Mouse (Mus musculus) forebrain, embryonic 15.5 days (tissue): ENCODE measurements around the gene Flot1. TPM values are rescaled to one million over a fixed set of nuclear protein-coding genes. Genes with fewer than 3 reads are reported as not detected.

ENCODE experiments used
- ATAC-seq: fragments of 200-750 bp; cut with Nextera tagmentation; replicated peaks from 2 replicates; pipeline ENCODE4 v1.8.0; 2017; ENCODE audit warnings: mild to moderate bottlenecking, moderate TSS enrichment, moderate library complexity
- H3K27ac ChIP-seq: fragments of 300-500 bp; sonication (generic); replicated peaks from 2 replicates; pipeline ENCODE4 v1.5.1; 2015; ENCODE audit warnings: mild to moderate bottlenecking, inconsistent platforms
- H3K27me3 ChIP-seq: fragments of 300-500 bp; sonication (generic); 2 replicates; pipeline ENCODE4 v1.6.1; 2015; ENCODE audit warnings: inconsistent platforms
- H3K36me3 ChIP-seq: fragments of 300-500 bp; sonication (generic); 2 replicates; pipeline ENCODE4 v1.6.1; 2015; ENCODE audit warnings: mild to moderate bottlenecking, inconsistent platforms
- H3K4me1 ChIP-seq: fragments of 300-500 bp; sonication (generic); 2 replicates; pipeline ENCODE4 v1.6.1; 2015; ENCODE audit warnings: inconsistent platforms
- H3K4me2 ChIP-seq: fragments of 300-500 bp; sonication (generic); replicated peaks from 2 replicates; pipeline ENCODE4 v1.6.1; 2015; ENCODE audit warnings: mild to moderate bottlenecking, inconsistent platforms
- H3K4me3 ChIP-seq: fragments of 300-500 bp; sonication (generic); 2 replicates; pipeline ENCODE4 v1.5.1; 2015; ENCODE audit warnings: mild to moderate bottlenecking, inconsistent platforms
- H3K9ac ChIP-seq: fragments of 300-500 bp; sonication (generic); replicated peaks from 2 replicates; pipeline ENCODE4 v1.6.1; 2015; ENCODE audit warnings: mild to moderate bottlenecking, inconsistent platforms
- H3K9me3 ChIP-seq: fragments of 300-500 bp; sonication (generic); 2 replicates; pipeline ENCODE4 v1.6.1; 2016; ENCODE audit warnings: inconsistent platforms
- WGBS: fragments of 180-500 bp; shearing (Covaris S2); methylation state at CpG from one replicate; pipeline ENCODE4 v1.1.7; 2015; ENCODE audit warnings: mixed read lengths; 5-methylcytosine and 5-hydroxymethylcytosine counted together
- polyA plus RNA-seq: library from polyadenylated mRNA; unstranded; fragments of >200 nt; fragmentation: Nextera tagmentation; extraction: Ambion mirVana; gene quantifications from 2 replicates; pipeline ENCODE4 v1.2.1, GENCODE M21; 2015

Gene Flot1
- 68.3 and 75.1 TPM in 2 replicates for polyA plus RNA-seq

- Histone ChIP-seq H3K4me1 (peaks cover 33% of the 10 kb centered on the region), H3K9me3 (no peaks in the 10 kb centered on the region), H3K27me3 (no peaks in the 10 kb centered on the region; the same call in 1 of the 2 replicates), H3K36me3 (peaks cover 20% of the 10 kb centered on the region), H3K27ac (peak within 1 kb of the TSS; percentile 90), H3K9ac (peak within 1 kb of the TSS; percentile 80), H3K4me3 (peak within 1 kb of the TSS; percentile 86), H3K4me2 (peak within 1 kb of the TSS; percentile 86)
- peak; percentile 92 for ATAC-seq
- under 1% methylated on average over 44 of the region's 47 CpGs for WGBS
These were observed at the start of gene Flot1 for GRCm38 (mm10) chr17:35822964-35823937. Flot1 (plus strand) TSS chr17:35823230.

DNA sequence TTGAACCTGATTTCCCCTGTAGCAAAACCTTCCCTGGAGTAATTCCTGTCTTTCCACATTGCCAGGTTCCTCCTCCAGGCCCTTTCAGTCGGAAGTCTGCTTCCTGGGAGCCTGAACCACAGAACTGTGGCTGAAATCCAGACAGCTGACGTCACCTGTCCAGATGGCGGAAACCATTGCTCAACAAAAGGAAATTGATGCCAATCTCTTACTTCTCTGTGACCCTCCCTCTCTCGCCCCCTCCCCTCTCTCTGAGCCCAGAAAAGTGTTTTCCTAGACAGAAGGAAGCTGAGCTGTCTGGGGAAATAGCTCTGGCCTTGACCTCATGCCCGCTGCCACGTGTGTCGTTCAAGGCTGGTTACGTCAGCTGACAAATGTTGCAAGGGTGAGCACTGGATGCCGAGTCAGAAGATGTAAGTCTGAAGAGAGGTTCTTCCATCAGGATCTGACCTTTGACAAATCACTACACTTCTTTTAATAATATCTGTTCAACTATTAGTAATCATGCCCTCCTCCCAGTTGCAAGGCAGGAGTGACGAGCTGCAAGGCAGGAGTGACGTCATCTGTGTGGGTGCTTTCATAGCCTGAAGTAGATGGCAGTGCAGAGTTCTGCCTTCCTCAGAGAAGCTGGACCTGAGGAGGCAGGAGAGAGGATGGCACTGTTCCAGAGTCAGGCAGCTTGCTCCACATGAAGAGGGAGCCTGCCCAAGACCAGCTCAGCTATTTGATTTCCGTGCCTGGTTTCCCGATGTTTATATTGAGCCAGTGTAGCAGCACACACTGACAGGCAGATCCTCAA, 46.0 kb upstream of the Flot1 start:
- Histone ChIP-seq H3K27ac (peak overlapping the region; percentile 65), H3K4me1 (peaks cover 12% of the 10 kb centered on the region; the same call in 1 of the 2 replicates), H3K36me3 (no peaks in the 10 kb centered on the region), H3K4me2 (no peak overlapping the region), H3K4me3 (no peak overlapping the region), H3K9me3 (no peaks in the 10 kb centered on the region), H3K27me3 (no peaks in the 10 kb centered on the region), H3K9ac (no peak overlapping the region)
- peak; percentile 68 for ATAC-seq
- 39% methylated on average over 13 of the region's 13 CpGs for WGBS

DNA sequence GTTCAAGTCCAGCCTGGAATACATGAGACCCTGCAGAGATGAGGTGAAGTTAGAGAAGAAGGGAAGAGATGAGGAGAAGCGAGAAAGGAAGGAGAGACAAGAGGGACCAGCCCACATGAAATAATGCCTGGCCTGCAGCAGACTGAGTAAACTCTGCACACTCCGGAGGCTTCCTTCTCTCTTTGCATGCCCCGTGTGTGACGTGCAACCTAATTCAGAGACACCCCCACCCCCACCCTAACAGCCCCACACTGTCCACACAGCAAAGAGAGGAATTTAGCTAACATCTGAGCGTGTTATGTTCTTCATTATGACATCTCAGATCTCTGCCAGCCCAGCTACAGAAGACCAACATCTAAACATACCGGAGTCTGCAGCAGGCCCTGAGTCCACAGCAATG, 44.1 kb upstream of the Flot1 start:
- Histone ChIP-seq H3K4me1 (peaks cover 12% of the 10 kb centered on the region; the same call in 1 of the 2 replicates), H3K4me3 (no peak overlapping the region), H3K9ac (no peak overlapping the region), H3K27ac (no peak overlapping the region), H3K36me3 (no peaks in the 10 kb centered on the region), H3K27me3 (no peaks in the 10 kb centered on the region), H3K4me2 (no peak overlapping the region), H3K9me3 (no peaks in the 10 kb centered on the region)
- WGBS: 79% methylated on average over 6 of the region's 6 CpGs
- no peak for ATAC-seq

- H3K4me2 ChIP-seq: no peak overlapping the region
- peaks cover 12% of the 10 kb centered on the region; the same call in 1 of the 2 replicates for H3K4me1 ChIP-seq
- H3K4me3 ChIP-seq: no peak overlapping the region
- no peak overlapping the region for H3K27ac ChIP-seq
- ATAC-seq: no peak
- H3K36me3 ChIP-seq: no peaks in the 10 kb centered on the region
- H3K9me3 ChIP-seq: no peaks in the 10 kb centered on the region
- H3K27me3 ChIP-seq: no peaks in the 10 kb centered on the region
- H3K9ac ChIP-seq: no peak overlapping the region
- WGBS: 69% methylated on average over 10 of the region's 10 CpGs
These were observed 43.4 kb upstream of the Flot1 start for GRCm38 (mm10) chr17:35779466-35780205.

DNA sequence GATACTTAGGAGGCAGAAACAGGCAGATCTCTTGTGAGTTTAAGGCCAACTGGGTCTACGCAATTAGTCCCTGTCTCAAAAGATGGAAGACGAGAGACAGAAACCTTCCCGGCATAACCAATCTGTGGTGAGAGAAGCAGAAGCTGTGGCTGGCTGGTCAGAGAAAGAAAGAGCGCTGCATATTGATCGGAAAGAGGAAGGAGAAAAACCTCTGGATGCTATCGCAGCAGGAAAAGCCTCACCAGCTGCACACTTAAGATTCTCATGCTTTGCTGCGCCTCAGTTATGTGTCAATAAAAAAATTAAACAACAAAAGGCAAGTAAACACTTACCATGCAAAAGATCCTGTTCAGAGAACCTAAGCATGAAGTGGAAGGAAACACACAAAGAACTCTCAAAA, 42.7 kb upstream of the Flot1 start:
- WGBS: 91% methylated on average over 7 of the region's 7 CpGs
- H3K27ac ChIP-seq: no peak overlapping the region
- no peak for ATAC-seq

DNA sequence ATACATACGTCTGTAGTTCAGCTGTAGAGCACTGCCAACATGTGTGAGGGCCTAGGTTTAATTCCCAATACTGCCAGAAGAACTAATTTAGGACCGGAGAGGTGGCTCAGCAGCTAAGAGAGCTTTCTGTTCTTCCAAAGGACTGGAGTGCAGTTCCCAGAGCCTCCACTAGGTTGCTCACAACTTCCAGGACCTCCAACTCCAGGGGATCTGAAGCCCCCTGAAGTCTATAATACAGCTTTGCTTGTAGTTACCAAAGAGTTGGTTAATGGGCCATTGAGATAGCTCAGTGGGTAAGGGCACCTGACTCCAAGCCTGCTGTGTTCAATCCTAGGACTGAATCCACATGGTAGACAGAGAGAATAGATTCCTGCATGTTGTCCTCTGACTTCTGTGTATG, 40.6 kb upstream of the Flot1 start:
- no peak overlapping the region for H3K27ac ChIP-seq
- H3K4me2 ChIP-seq: no peak overlapping the region
- H3K4me3 ChIP-seq: no peak overlapping the region
- ATAC-seq: no peak
- WGBS: 70% methylated on average over 2 of the region's 2 CpGs
- no peaks in the 10 kb centered on the region for H3K27me3 ChIP-seq
- no peaks in the 10 kb centered on the region for H3K9me3 ChIP-seq
- no peak overlapping the region for H3K9ac ChIP-seq
- no peaks in the 10 kb centered on the region for H3K36me3 ChIP-seq
- H3K4me1 ChIP-seq: peaks cover 3% of the 10 kb centered on the region; the same call in 1 of the 2 replicates

More for the DNA sequence above, 42.7 kb upstream of the Flot1 start:
- H3K9ac ChIP-seq: no peak overlapping the region
- no peaks in the 10 kb centered on the region for H3K27me3 ChIP-seq
- H3K36me3 ChIP-seq: no peaks in the 10 kb centered on the region
- H3K4me1 ChIP-seq: peaks cover 12% of the 10 kb centered on the region; the same call in 1 of the 2 replicates
- H3K4me3 ChIP-seq: no peak overlapping the region
- H3K4me2 ChIP-seq: no peak overlapping the region
- no peaks in the 10 kb centered on the region for H3K9me3 ChIP-seq

- H3K27me3 ChIP-seq: no peaks in the 10 kb centered on the region
- no peak overlapping the region for H3K27ac ChIP-seq
- no peak for ATAC-seq
- H3K4me3 ChIP-seq: no peak overlapping the region
- no peak overlapping the region for H3K4me2 ChIP-seq
- no peaks in the 10 kb centered on the region for H3K4me1 ChIP-seq
- no peaks in the 10 kb centered on the region for H3K36me3 ChIP-seq
- no peak overlapping the region for H3K9ac ChIP-seq
- no peaks in the 10 kb centered on the region for H3K9me3 ChIP-seq
- WGBS: 91% methylated on average over 5 of the region's 5 CpGs
These were observed 40.1 kb upstream of the Flot1 start for GRCm38 (mm10) chr17:35782924-35783323.

DNA sequence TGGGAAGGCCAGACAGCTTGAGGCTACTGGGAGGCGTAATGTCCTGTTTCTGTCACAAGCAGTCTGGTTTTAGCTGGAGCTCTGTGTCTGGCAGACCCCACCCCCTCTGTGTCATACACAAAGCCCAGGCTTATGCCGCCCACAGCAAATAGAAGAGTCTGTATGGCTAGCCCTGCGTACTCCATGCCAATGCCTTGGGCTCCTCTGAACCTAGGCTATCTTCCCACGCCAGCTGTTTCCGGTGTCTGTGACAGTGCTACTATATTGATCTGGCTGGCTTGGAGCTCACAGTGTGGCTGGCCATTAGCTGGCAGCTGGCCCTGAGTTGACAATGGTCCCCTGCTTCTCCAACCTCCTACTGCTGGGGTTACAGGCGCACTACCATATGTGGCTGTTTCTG, 39.1 kb upstream of the Flot1 start:
- Histone ChIP-seq H3K27me3 (no peaks in the 10 kb centered on the region), H3K27ac (no peak overlapping the region), H3K9ac (no peak overlapping the region), H3K4me2 (no peak overlapping the region), H3K9me3 (no peaks in the 10 kb centered on the region), H3K36me3 (no peaks in the 10 kb centered on the region), H3K4me1 (no peaks in the 10 kb centered on the region), H3K4me3 (no peak overlapping the region)
- 79% methylated on average over 6 of the region's 6 CpGs for WGBS
- ATAC-seq: no peak

GRCm38 (mm10) chr17:35785140-35785539, 37.9 kb upstream of the Flot1 start:
- Histone ChIP-seq H3K9me3 (no peaks in the 10 kb centered on the region), H3K36me3 (no peaks in the 10 kb centered on the region), H3K4me3 (no peak overlapping the region), H3K27me3 (no peaks in the 10 kb centered on the region), H3K27ac (no peak overlapping the region), H3K4me2 (no peak overlapping the region), H3K9ac (no peak overlapping the region), H3K4me1 (no peaks in the 10 kb centered on the region)
- WGBS: 92% methylated on average over 4 of the region's 4 CpGs
- no peak for ATAC-seq

- no peak overlapping the region for H3K4me2 ChIP-seq
These were observed 35.5 kb upstream of the Flot1 start for GRCm38 (mm10) chr17:35787493-35787892.

GRCm38 (mm10) chr17:35788025-35788424, 35.0 kb upstream of the Flot1 start:
- WGBS: 88% methylated on average over 3 of the region's 3 CpGs
- Histone ChIP-seq H3K4me2 (no peak overlapping the region), H3K27ac (no peak overlapping the region), H3K4me1 (no peaks in the 10 kb centered on the region), H3K4me3 (no peak overlapping the region), H3K27me3 (no peaks in the 10 kb centered on the region), H3K9me3 (no peaks in the 10 kb centered on the region), H3K9ac (no peak overlapping the region), H3K36me3 (no peaks in the 10 kb centered on the region)
- no peak for ATAC-seq

More at GRCm38 (mm10) chr17:35787493-35787892, 35.5 kb upstream of the Flot1 start:
- no peak for ATAC-seq
- no peaks in the 10 kb centered on the region for H3K9me3 ChIP-seq
- no peak overlapping the region for H3K27ac ChIP-seq
- no peak overlapping the region for H3K4me3 ChIP-seq
- no peaks in the 10 kb centered on the region for H3K27me3 ChIP-seq
- H3K4me1 ChIP-seq: no peaks in the 10 kb centered on the region
- H3K36me3 ChIP-seq: no peaks in the 10 kb centered on the region
- H3K9ac ChIP-seq: no peak overlapping the region
